Mouse (Mus musculus) CD4-positive, CD25-positive, alpha-beta regulatory T cell (primary cell): Measurements from ENCODE around the gene Bclaf3. TPM values are rescaled to one million over a fixed set of nuclear protein-coding genes. Genes with fewer than 3 reads are reported as not detected.

Experiments used
- polyA plus RNA-seq: library from polyadenylated mRNA; unstranded; fragments of 100-300 nt; shearing (Covaris generic); gene quantifications from one replicate; pipeline ENCODE4 v1.2.1, GENCODE M21; 2017

Bclaf3 gene
- polyA plus RNA-seq: 50.1 TPM

DNA sequence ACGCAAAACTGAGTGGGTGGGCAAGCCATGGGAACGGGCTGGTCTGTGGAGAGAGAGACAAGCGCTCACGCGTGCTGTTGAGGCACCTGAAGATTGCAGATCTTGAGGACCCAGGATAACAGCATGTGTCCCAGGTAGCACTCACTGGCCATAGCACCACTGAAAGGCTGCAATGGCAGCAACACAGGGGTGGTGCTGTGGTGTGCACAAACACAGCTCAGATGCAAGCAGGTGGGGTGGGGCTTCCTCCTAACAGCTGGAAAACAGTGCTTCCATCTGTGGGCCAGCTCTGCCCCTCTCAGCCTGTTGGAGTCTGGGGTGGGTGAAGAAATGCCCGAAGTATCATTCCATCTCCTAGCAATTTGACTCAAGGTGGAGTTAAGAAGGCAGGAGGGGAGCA is at the start of gene Bclaf3:
Gene Bclaf3, plus strand, starts transcription at position 301 of the 400 bp plus-strand sequence.

DNA sequence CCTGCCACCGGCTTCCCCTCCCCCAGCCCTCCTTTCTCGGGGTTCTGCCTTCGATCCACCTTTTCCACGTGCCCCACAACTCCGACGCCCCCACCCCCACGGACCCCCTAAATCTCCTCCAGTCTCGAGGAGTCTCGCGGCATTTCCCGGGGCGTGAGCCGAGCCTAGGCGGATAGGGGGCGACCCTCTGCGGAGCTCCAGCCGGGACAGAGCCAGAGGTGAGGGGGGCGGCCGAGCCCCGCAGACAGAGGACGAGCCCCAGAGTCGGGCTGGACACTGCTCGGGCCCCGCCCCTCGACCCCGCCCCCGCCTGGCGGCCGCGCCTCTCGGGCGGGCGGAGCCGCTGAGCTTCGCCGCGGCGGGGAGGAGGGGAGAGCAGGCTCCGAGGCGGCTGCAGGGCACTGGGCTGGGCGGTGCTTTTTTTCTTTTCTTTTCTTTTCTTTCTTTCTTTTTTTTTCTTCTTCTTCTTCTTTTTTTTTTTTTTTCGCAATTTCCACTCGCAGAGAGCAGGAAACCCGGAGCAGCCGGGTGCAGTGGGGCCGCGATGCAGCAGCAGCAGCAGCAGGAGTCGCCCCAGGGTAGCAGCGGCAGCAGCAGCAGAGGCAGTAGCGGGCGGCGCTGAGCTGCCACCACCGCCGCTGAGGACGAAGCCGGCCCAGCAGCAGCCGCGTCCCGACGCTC is 100.6 kb downstream of the Bclaf3 start, which contains the start of gene Sh3kbp1:
Gene Sh3kbp1, plus strand, starts transcription at position 366 of the 681 bp plus-strand sequence.

Other genes with a start within 250 kb of the Bclaf3 start
- 54.5 TPM for gene Eif1ax, start 154.5 kb upstream of the Bclaf3 start, polyA plus RNA-seq
- gene Map7d2, start 112.1 kb upstream of the Bclaf3 start, polyA plus RNA-seq: not detected
- 408 TPM for gene Sh3kbp1, start 100.6 kb downstream of the Bclaf3 start, polyA plus RNA-seq